Mouse (Mus musculus) spleen, adult 12 weeks (tissue): ENCODE measurements around the gene Egfr.

ENCODE experiments used
- DNase-seq: peaks from one replicate; pipeline ENCODE4 v3.0.0; 2022; ENCODE audit warnings: low spot score

Gene Egfr

GRCm38 (mm10) chr11:16752007-16752348 is at the start of gene Egfr:
Gene Egfr, plus strand, starts transcription at chr11:16752203.
- DNase-seq, result no peak

- no peak for DNase-seq
Observed at GRCm38 (mm10) chr11:16703221-16703620, 48.8 kb upstream of the Egfr start.

DNA sequence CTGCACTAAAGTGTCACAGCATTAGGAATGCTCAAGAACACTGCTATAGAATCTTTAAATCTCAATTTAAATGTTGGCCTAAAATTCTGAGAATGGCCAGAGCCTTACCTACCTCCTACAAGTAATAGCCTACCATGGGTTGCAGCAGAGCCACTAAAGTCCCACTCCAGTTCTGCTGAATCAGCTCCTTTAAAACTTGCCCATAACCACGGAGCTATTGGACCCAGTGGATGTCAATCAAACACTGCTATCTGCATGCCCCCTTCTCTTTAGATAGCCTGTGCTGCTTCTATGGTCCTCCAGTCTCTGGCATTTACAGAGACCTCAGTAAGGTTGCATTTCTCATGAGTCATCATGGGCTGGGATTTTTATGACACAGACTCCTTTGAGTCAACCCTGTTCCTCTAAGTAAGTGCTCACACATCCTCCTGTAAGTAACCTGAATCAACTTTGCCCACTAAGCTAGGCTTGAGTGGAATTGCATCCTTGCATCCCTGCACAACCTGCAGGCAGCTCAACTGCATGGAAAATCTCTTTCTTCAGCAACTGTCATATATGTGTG is 16.8 kb upstream of the Egfr start:
- DNase-seq, result no peak

- no peak for DNase-seq
Observed at GRCm38 (mm10) chr11:16737323-16737722, 14.7 kb upstream of the Egfr start.

DNA sequence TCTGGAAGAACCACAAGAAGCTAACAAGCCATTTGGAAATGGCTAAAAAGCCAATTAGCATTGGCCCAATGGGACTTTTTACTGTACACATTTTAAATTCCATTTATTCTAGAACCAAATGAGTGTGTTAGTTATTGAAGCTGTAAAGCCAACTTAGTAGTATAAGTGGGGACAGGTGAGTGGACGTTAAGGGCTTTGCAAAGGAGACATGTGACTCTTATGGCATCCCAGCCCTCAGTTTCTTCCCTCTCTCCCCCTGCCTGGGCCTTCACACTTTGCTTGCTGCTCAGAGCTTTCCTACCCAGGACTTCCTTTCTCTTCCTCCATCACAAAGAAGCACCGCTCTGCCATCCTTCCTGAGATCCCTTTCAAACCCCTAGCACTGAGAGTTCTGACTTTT is 13.3 kb upstream of the Egfr start:
- DNase-seq, result no peak

GRCm38 (mm10) chr11:16739155-16739554 is 12.8 kb upstream of the Egfr start:
- DNase-seq, result no peak

- DNase-seq, result no peak
Observed at GRCm38 (mm10) chr11:16740691-16741611, 11.1 kb upstream of the Egfr start.

- no peak for DNase-seq
Observed at GRCm38 (mm10) chr11:16742251-16742650, 9.8 kb upstream of the Egfr start.

- DNase-seq, result no peak
Observed at GRCm38 (mm10) chr11:16742821-16743220, 9.2 kb upstream of the Egfr start.

DNA sequence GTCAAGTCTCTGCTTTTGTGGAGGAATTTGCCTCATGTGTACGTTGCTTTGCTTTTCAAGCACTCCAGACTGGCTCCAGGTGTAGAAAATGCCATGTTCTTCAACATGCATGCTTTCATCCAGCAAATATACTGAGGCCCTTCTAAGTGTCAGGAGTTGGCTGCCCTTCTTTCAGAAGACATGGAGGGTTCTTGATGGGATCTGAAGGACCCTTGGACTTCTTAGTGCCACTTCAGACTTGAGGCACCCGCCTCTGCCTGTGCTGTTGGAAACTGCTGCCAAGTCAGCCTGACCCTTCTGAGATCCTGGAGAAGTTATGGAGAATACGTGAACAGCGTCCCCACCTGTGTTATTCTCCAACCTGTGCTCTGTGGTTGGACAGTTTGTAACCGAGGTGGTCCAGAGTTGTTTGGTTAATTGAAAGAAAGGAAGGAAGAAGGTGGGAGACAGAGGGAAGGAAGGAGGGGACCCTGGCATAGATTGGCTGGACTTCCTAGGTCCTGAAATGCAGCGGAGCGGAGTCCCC is 483 bp upstream of the Egfr start:
- no peak for DNase-seq

GRCm38 (mm10) chr11:16752349-16753153 is 548 bp downstream of the Egfr start:
- DNase-seq, result no peak

- no peak for DNase-seq
Observed at GRCm38 (mm10) chr11:16753154-16754040, 1.4 kb downstream of the Egfr start.

GRCm38 (mm10) chr11:16759930-16760329 is 7.9 kb downstream of the Egfr start:
- no peak for DNase-seq

GRCm38 (mm10) chr11:16761184-16761583 is 9.2 kb downstream of the Egfr start:
- no peak for DNase-seq

GRCm38 (mm10) chr11:16766038-16766815 is 14.2 kb downstream of the Egfr start:
- DNase-seq, result no peak

DNA sequence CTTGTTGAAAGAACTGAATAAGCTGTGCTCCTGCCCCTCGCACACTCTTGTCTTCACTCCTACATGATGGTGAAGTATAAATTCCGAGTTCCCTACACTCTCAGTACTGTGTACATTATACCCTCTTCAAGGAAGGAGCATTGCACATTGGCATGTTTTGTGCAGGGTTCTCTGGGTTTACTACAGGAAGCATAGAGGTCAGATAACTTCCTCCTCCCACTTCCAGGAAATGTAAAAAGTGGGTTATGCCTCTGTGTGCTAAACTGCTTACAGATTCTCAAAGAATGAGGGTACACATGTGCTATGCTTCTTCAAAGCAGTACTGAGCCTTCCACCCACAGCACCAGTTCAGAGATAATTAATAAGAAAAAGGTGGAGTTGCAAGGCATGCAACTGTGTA is 16.0 kb downstream of the Egfr start:
- DNase-seq, result no peak

GRCm38 (mm10) chr11:16769276-16769675 is 17.3 kb downstream of the Egfr start:
- DNase-seq, result no peak

DNA sequence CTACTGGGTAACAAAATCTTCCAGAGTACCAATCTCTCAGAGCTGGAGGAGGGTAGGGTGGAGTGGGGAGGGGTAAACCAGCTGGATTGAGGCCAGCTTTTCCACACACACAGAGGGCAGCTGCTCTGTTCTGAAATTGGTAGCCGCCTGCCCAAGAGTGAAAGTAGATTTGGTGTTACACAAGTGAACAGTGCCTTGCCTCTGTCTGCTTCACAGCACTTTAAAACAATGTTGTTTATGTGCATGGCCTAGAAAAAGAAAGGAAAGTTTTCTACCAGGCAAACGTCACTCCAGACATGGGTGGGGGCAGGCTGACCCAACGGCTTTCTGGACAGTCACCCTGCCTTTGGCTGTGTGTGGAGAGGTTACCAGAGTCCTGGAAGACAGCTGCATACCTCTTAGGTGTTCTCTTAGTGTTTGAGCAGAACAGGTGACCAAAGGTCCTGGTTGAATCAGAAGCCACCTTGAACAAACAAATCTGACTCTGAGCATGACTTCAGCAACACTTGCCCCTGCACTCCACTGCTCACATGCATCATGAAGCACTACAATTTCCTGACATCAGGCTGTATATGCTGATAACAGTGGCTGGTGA is 17.8 kb downstream of the Egfr start:
- no peak for DNase-seq

DNA sequence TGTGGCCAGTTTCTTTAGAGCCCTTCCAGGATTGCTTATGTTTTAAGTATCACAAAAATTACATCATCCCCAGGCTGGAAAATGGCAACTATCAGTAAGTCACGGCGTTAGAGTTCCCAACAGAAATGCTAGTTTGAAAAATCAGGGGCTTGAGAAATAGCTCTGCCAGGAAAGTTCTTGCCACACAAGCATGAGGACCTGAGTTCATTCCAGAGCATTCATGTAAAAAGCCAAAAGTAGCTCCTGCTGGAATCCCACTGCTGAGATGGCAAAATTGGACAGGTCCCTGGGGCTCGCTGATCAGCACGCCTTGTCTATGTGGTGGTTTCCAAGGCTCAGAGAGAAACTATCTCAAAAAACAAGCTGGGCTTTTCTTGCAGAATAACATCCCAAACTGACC is 19.0 kb downstream of the Egfr start:
- DNase-seq, result no peak

GRCm38 (mm10) chr11:16772717-16773116 is 20.7 kb downstream of the Egfr start:
- DNase-seq, result no peak
